Mouse (Mus musculus): ENCODE measurements around the gene Trpv2.

Trpv2 gene

GRCm38 (mm10) chr11:62573959-62574702 is at the start of gene Trpv2:
Gene Trpv2, plus strand, starts transcription at chr11:62574486.
- in situ Hi-C loops (cut with MseI, MboI), result no loop called here

GRCm38 (mm10) chr11:62537089-62537488 is 37.2 kb upstream of the Trpv2 start:
- in situ Hi-C loops (cut with MseI, MboI), result no loop called here

- in situ Hi-C loops (cut with MseI, MboI), result no loop called here
Observed at GRCm38 (mm10) chr11:62537590-62537989, 36.7 kb upstream of the Trpv2 start.

GRCm38 (mm10) chr11:62538321-62539088 is 35.8 kb upstream of the Trpv2 start:
- in situ Hi-C loops (cut with MseI, MboI), result no loop called here

GRCm38 (mm10) chr11:62539089-62539890 is 35.0 kb upstream of the Trpv2 start, which contains the start of gene Cenpv:
Gene Cenpv, minus strand, starts transcription at chr11:62539261.
- in situ Hi-C loops (cut with MseI, MboI), result no loop called here

- in situ Hi-C loops (cut with MseI, MboI), result no loop called here
Observed at GRCm38 (mm10) chr11:62540167-62540566, 34.1 kb upstream of the Trpv2 start.

- in situ Hi-C loops (cut with MseI, MboI), result no loop called here
Observed at GRCm38 (mm10) chr11:62540969-62541368, 33.3 kb upstream of the Trpv2 start.

GRCm38 (mm10) chr11:62541581-62541980 is 32.7 kb upstream of the Trpv2 start:
- in situ Hi-C loops (cut with MseI, MboI), result no loop called here

- in situ Hi-C loops (cut with MseI, MboI), result no loop called here
Observed at GRCm38 (mm10) chr11:62543991-62544390, 30.3 kb upstream of the Trpv2 start.

GRCm38 (mm10) chr11:62549782-62550181 is 24.5 kb upstream of the Trpv2 start:
- in situ Hi-C loops (cut with MseI, MboI), result no loop called here

GRCm38 (mm10) chr11:62550227-62550685 is 24.0 kb upstream of the Trpv2 start:
- in situ Hi-C loops (cut with MseI, MboI), result no loop called here

- in situ Hi-C loops (cut with MseI, MboI), result no loop called here
Observed at GRCm38 (mm10) chr11:62550727-62551225, 23.5 kb upstream of the Trpv2 start, which contains the start of gene Ubb. Gene Ubb, plus strand, starts transcription at chr11:62551171.

- in situ Hi-C loops (cut with MseI, MboI), result no loop called here
Observed at GRCm38 (mm10) chr11:62551226-62552119, 22.8 kb upstream of the Trpv2 start.

GRCm38 (mm10) chr11:62553186-62553585 is 21.1 kb upstream of the Trpv2 start:
- in situ Hi-C loops (cut with MseI, MboI), result no loop called here

GRCm38 (mm10) chr11:62553633-62554032 is 20.7 kb upstream of the Trpv2 start:
- in situ Hi-C loops (cut with MseI, MboI), result no loop called here

- in situ Hi-C loops (cut with MseI, MboI), result no loop called here
Observed at GRCm38 (mm10) chr11:62554163-62554855, 20.0 kb upstream of the Trpv2 start.

- in situ Hi-C loops (cut with MseI, MboI), result no loop called here
Observed at GRCm38 (mm10) chr11:62554934-62555517, 19.3 kb upstream of the Trpv2 start.

GRCm38 (mm10) chr11:62555896-62556412 is 18.3 kb upstream of the Trpv2 start:
- in situ Hi-C loops (cut with MseI, MboI), result no loop called here

GRCm38 (mm10) chr11:62557205-62557604 is 17.1 kb upstream of the Trpv2 start:
- in situ Hi-C loops (cut with MseI, MboI), result no loop called here
